Mouse (Mus musculus): ENCODE measurements around the gene Nbea. TPM values are rescaled to one million over a fixed set of nuclear protein-coding genes. Genes with fewer than 3 reads are reported as not detected.

Nbea gene
- polyA plus RNA-seq, 1 experiment from 2014 or later: 25.7 TPM

GRCm38 (mm10) chr3:55674185-55674584, 509.3 kb downstream of the Nbea start:
- Histone ChIP-seq H3K36me3 (ENCODE audit: control insufficient read depth, insufficient read depth, low read length) (no peaks in the 10 kb centered on the region), H3K4me1 (ENCODE audit: control insufficient read depth, insufficient read depth, low read length) (no peaks in the 10 kb centered on the region), H3K4me3 (ENCODE audit: low read depth, low read length) (no peak overlapping the region), H3K27ac (ENCODE audit: low read depth, low read length) (no peak overlapping the region), H3K27me3 (ENCODE audit: control insufficient read depth, insufficient read depth, low read length) (no peaks in the 10 kb centered on the region), H3K9ac (ENCODE audit: low read length) (no peak overlapping the region), H3K4me2 (no peak overlapping the region), H3K9me3 (ENCODE audit: control insufficient read depth, low read length) (no peaks in the 10 kb centered on the region)
- no peak for DNase-seq (ENCODE audit: low spot score, missing footprints)
- ATAC-seq (ENCODE audit: low FRiP score): no peak
- 89% methylated on average over 7 of the region's 7 CpGs for WGBS

GRCm38 (mm10) chr3:55667048-55667447, 516.5 kb downstream of the Nbea start:
- H3K9ac ChIP-seq (ENCODE audit: low read length): no peak overlapping the region
- H3K9me3 ChIP-seq (ENCODE audit: control insufficient read depth, low read length): no peaks in the 10 kb centered on the region
- H3K4me1 ChIP-seq (ENCODE audit: control insufficient read depth, insufficient read depth, low read length): peaks cover 6% of the 10 kb centered on the region
- no peak for ATAC-seq (ENCODE audit: low FRiP score)
- H3K36me3 ChIP-seq (ENCODE audit: control insufficient read depth, insufficient read depth, low read length): no peaks in the 10 kb centered on the region
- no peak for DNase-seq (ENCODE audit: low spot score, missing footprints)
- H3K4me3 ChIP-seq (ENCODE audit: low read depth, low read length): no peak overlapping the region
- H3K27me3 ChIP-seq (ENCODE audit: control insufficient read depth, insufficient read depth, low read length): no peaks in the 10 kb centered on the region
- no peak overlapping the region for H3K27ac ChIP-seq (ENCODE audit: low read depth, low read length)
- 79% methylated on average over 6 of the region's 6 CpGs for WGBS
- no peak overlapping the region for H3K4me2 ChIP-seq

GRCm38 (mm10) chr3:55665928-55666327, 517.6 kb downstream of the Nbea start:
- no peaks in the 10 kb centered on the region for H3K9me3 ChIP-seq (ENCODE audit: control insufficient read depth, low read length)
- H3K4me1 ChIP-seq (ENCODE audit: control insufficient read depth, insufficient read depth, low read length): peaks cover 6% of the 10 kb centered on the region
- H3K4me3 ChIP-seq (ENCODE audit: low read depth, low read length): no peak overlapping the region
- DNase-seq (ENCODE audit: low spot score, missing footprints) (no peak), ATAC-seq (ENCODE audit: low FRiP score) (no peak)
- no peaks in the 10 kb centered on the region for H3K36me3 ChIP-seq (ENCODE audit: control insufficient read depth, insufficient read depth, low read length)
- H3K9ac ChIP-seq (ENCODE audit: low read length): no peak overlapping the region
- no peaks in the 10 kb centered on the region for H3K27me3 ChIP-seq (ENCODE audit: control insufficient read depth, insufficient read depth, low read length)
- H3K4me2 ChIP-seq: no peak overlapping the region
- no peak overlapping the region for H3K27ac ChIP-seq (ENCODE audit: low read depth, low read length)
- 54% methylated on average over 5 of the region's 5 CpGs for WGBS

GRCm38 (mm10) chr3:55664713-55665112, 518.8 kb downstream of the Nbea start:
- no peak overlapping the region for H3K9ac ChIP-seq (ENCODE audit: low read length)
- no peak for DNase-seq (ENCODE audit: low spot score, missing footprints)
- H3K4me3 ChIP-seq (ENCODE audit: low read depth, low read length): no peak overlapping the region
- H3K4me1 ChIP-seq (ENCODE audit: control insufficient read depth, insufficient read depth, low read length): peaks cover 6% of the 10 kb centered on the region
- H3K4me2 ChIP-seq: no peak overlapping the region
- H3K27ac ChIP-seq (ENCODE audit: low read depth, low read length): no peak overlapping the region
- no peaks in the 10 kb centered on the region for H3K36me3 ChIP-seq (ENCODE audit: control insufficient read depth, insufficient read depth, low read length)
- no peaks in the 10 kb centered on the region for H3K27me3 ChIP-seq (ENCODE audit: control insufficient read depth, insufficient read depth, low read length)
- 84% methylated on average over 3 of the region's 3 CpGs for WGBS
- H3K9me3 ChIP-seq (ENCODE audit: control insufficient read depth, low read length): no peaks in the 10 kb centered on the region
- ATAC-seq (ENCODE audit: low FRiP score): no peak

GRCm38 (mm10) chr3:55661678-55662445, 521.6 kb downstream of the Nbea start:
- H3K4me2 ChIP-seq: no peak overlapping the region
- H3K4me3 ChIP-seq (ENCODE audit: low read depth, low read length): no peak overlapping the region
- 75% methylated on average over 8 of the region's 9 CpGs for WGBS
- no peak overlapping the region for H3K27ac ChIP-seq (ENCODE audit: low read depth, low read length)
- no peak for DNase-seq (ENCODE audit: low spot score, missing footprints)
- no peak overlapping the region for H3K9ac ChIP-seq (ENCODE audit: low read length)
- H3K27me3 ChIP-seq (ENCODE audit: control insufficient read depth, insufficient read depth, low read length): no peaks in the 10 kb centered on the region
- H3K36me3 ChIP-seq (ENCODE audit: control insufficient read depth, insufficient read depth, low read length): no peaks in the 10 kb centered on the region
- ATAC-seq (ENCODE audit: low FRiP score): no peak
- H3K4me1 ChIP-seq (ENCODE audit: control insufficient read depth, insufficient read depth, low read length): peaks cover 3% of the 10 kb centered on the region
- no peaks in the 10 kb centered on the region for H3K9me3 ChIP-seq (ENCODE audit: control insufficient read depth, low read length)

GRCm38 (mm10) chr3:55660261-55660838, 523.2 kb downstream of the Nbea start:
- Histone ChIP-seq H3K36me3 (ENCODE audit: control insufficient read depth, insufficient read depth, low read length) (no peaks in the 10 kb centered on the region), H3K4me3 (ENCODE audit: low read depth, low read length) (no peak overlapping the region), H3K27ac (ENCODE audit: low read depth, low read length) (no peak overlapping the region), H3K9ac (ENCODE audit: low read length) (no peak overlapping the region), H3K4me2 (no peak overlapping the region), H3K9me3 (ENCODE audit: control insufficient read depth, low read length) (no peaks in the 10 kb centered on the region), H3K4me1 (ENCODE audit: control insufficient read depth, insufficient read depth, low read length) (no peaks in the 10 kb centered on the region), H3K27me3 (ENCODE audit: control insufficient read depth, insufficient read depth, low read length) (no peaks in the 10 kb centered on the region)
- DNase-seq (ENCODE audit: low spot score, missing footprints) (no peak), ATAC-seq (ENCODE audit: low FRiP score) (no peak)
- 91% methylated on average over 10 of the region's 10 CpGs for WGBS

- 55% methylated on average over 7 of the region's 7 CpGs for WGBS
- no peak overlapping the region for H3K4me3 ChIP-seq (ENCODE audit: low read depth, low read length)
- H3K9ac ChIP-seq (ENCODE audit: low read length): no peak overlapping the region
- H3K9me3 ChIP-seq (ENCODE audit: control insufficient read depth, low read length): no peaks in the 10 kb centered on the region
- H3K4me1 ChIP-seq (ENCODE audit: control insufficient read depth, insufficient read depth, low read length): no peaks in the 10 kb centered on the region
- no peak overlapping the region for H3K4me2 ChIP-seq
- DNase-seq (ENCODE audit: low spot score, missing footprints) (no peak), ATAC-seq (ENCODE audit: low FRiP score) (no peak)
- H3K27me3 ChIP-seq (ENCODE audit: control insufficient read depth, insufficient read depth, low read length): no peaks in the 10 kb centered on the region
- H3K27ac ChIP-seq (ENCODE audit: low read depth, low read length): no peak overlapping the region
- no peaks in the 10 kb centered on the region for H3K36me3 ChIP-seq (ENCODE audit: control insufficient read depth, insufficient read depth, low read length)
Measured at GRCm38 (mm10) chr3:55659558-55660215, 523.8 kb downstream of the Nbea start.

GRCm38 (mm10) chr3:55652321-55652720, 531.2 kb downstream of the Nbea start:
- DNase-seq (ENCODE audit: low spot score, missing footprints) (no peak), ATAC-seq (ENCODE audit: low FRiP score) (no peak)
- Histone ChIP-seq H3K27me3 (ENCODE audit: control insufficient read depth, insufficient read depth, low read length) (no peaks in the 10 kb centered on the region), H3K4me1 (ENCODE audit: control insufficient read depth, insufficient read depth, low read length) (no peaks in the 10 kb centered on the region), H3K27ac (ENCODE audit: low read depth, low read length) (no peak overlapping the region), H3K9me3 (ENCODE audit: control insufficient read depth, low read length) (no peaks in the 10 kb centered on the region), H3K4me3 (ENCODE audit: low read depth, low read length) (no peak overlapping the region), H3K36me3 (ENCODE audit: control insufficient read depth, insufficient read depth, low read length) (no peaks in the 10 kb centered on the region), H3K9ac (ENCODE audit: low read length) (no peak overlapping the region), H3K4me2 (no peak overlapping the region)
- WGBS: 92% methylated on average over 2 of the region's 2 CpGs

GRCm38 (mm10) chr3:55651877-55652276, 531.6 kb downstream of the Nbea start:
- H3K36me3 ChIP-seq (ENCODE audit: control insufficient read depth, insufficient read depth, low read length): no peaks in the 10 kb centered on the region
- DNase-seq (ENCODE audit: low spot score, missing footprints): no peak
- no peak overlapping the region for H3K9ac ChIP-seq (ENCODE audit: low read length)
- H3K9me3 ChIP-seq (ENCODE audit: control insufficient read depth, low read length): no peaks in the 10 kb centered on the region
- H3K27ac ChIP-seq (ENCODE audit: low read depth, low read length): no peak overlapping the region
- WGBS: 83% methylated on average over 4 of the region's 4 CpGs
- no peak overlapping the region for H3K4me2 ChIP-seq
- ATAC-seq (ENCODE audit: low FRiP score): no peak
- no peaks in the 10 kb centered on the region for H3K27me3 ChIP-seq (ENCODE audit: control insufficient read depth, insufficient read depth, low read length)
- no peak overlapping the region for H3K4me3 ChIP-seq (ENCODE audit: low read depth, low read length)
- H3K4me1 ChIP-seq (ENCODE audit: control insufficient read depth, insufficient read depth, low read length): no peaks in the 10 kb centered on the region

Data from midbrain, embryonic 11.5 days (tissue).